Mouse (Mus musculus) adrenal gland, postnatal 14 days (tissue): ENCODE measurements at regions not wholly inside any gene's neighbourhood (a gene's known extent, or its start where the extent isn't known, plus 50 kb on each side); places are given as distances from the start of the nearest gene placed in this dataset.
"Not testable (repeated sequence)": the region's sequence is repeated elsewhere in the genome, so short reads cannot be mapped to it uniquely, and the experiment has no call there.

Source experiments
- DNase-seq: peaks from one replicate; pipeline ENCODE4 v3.0.0; 2021; ENCODE audit warnings: mixed read lengths

- DNase-seq = no peak
Measured at GRCm38 (mm10) chr1:157755015-157755649, 248.6 kb downstream of the Sec16b start.

GRCm38 (mm10) chr1:157756977-157757376 lies 250.4 kb downstream of the Sec16b start:
- DNase-seq = no peak

GRCm38 (mm10) chr1:157758337-157758736 lies 251.8 kb downstream of the Sec16b start:
- no peak for DNase-seq

GRCm38 (mm10) chr1:157768201-157768600 lies 261.7 kb downstream of the Sec16b start:
- no peak for DNase-seq

GRCm38 (mm10) chr1:157797711-157798110 lies 291.2 kb downstream of the Sec16b start:
- no peak for DNase-seq

GRCm38 (mm10) chr1:157798561-157799553 lies 292.3 kb downstream of the Sec16b start:
- no peak for DNase-seq

- DNase-seq = no peak
Measured at GRCm38 (mm10) chr1:157801151-157801550, 294.6 kb downstream of the Sec16b start.

- DNase-seq = no peak
Measured at GRCm38 (mm10) chr1:157804229-157804628, 297.7 kb downstream of the Sec16b start.

GRCm38 (mm10) chr1:157806296-157806695 lies 299.8 kb downstream of the Sec16b start:
- no peak for DNase-seq

GRCm38 (mm10) chr1:157809674-157810471 lies 303.3 kb downstream of the Sec16b start:
- DNase-seq = no peak

- no peak for DNase-seq
Measured at GRCm38 (mm10) chr1:157810657-157811056, 304.1 kb downstream of the Sec16b start.

GRCm38 (mm10) chr1:157827966-157828365 lies 321.4 kb downstream of the Sec16b start:
- DNase-seq = no peak

- no peak for DNase-seq
Measured at GRCm38 (mm10) chr1:157831511-157831910, 325.0 kb downstream of the Sec16b start.

GRCm38 (mm10) chr1:157872775-157873174 lies 366.2 kb downstream of the Sec16b start:
- no peak for DNase-seq

- no peak for DNase-seq
Measured at GRCm38 (mm10) chr1:157875006-157875405, 368.5 kb downstream of the Sec16b start.

- not testable (repeated sequence) for DNase-seq
Measured at GRCm38 (mm10) chr1:157877117-157877516, 370.6 kb downstream of the Sec16b start.

- no peak for DNase-seq
Measured at GRCm38 (mm10) chr1:157887146-157887545, 380.6 kb downstream of the Sec16b start.

GRCm38 (mm10) chr1:157888573-157888972 lies 382.0 kb downstream of the Sec16b start:
- DNase-seq = peak; percentile 8

- DNase-seq = no peak
Measured at GRCm38 (mm10) chr1:157906168-157906567, 399.6 kb downstream of the Sec16b start.

- DNase-seq = no peak
Measured at GRCm38 (mm10) chr1:157937800-157938348, 418.3 kb downstream of the Brinp2 start.

GRCm38 (mm10) chr1:157939516-157939915 lies 416.6 kb downstream of the Brinp2 start:
- no peak for DNase-seq

- DNase-seq = no peak
Measured at GRCm38 (mm10) chr1:157940331-157940758, 415.8 kb downstream of the Brinp2 start.
